Mouse (Mus musculus) forebrain, embryonic 14.5 days (tissue): ENCODE results near the gene Plin3. TPM values are rescaled to one million over a fixed set of nuclear protein-coding genes. Genes with fewer than 3 reads are reported as not detected.
A peak's percentile ranks its signal among the peaks of the same experiment; 100 is the strongest.

ENCODE experiments used
- ATAC-seq: fragments of 200-750 bp; cut with Nextera tagmentation; 2 replicates; pipeline ENCODE4 v1.8.0; 2017; ENCODE audit warnings: mild to moderate bottlenecking, moderate library complexity
- DNase-seq: peaks from one replicate; pipeline ENCODE4 v3.0.0-alpha.2; 2015; ENCODE audit warnings: low spot score
- H3K27ac ChIP-seq: fragments of 300-500 bp; sonication (generic); 2 replicates; pipeline ENCODE4 v1.5.1; 2014; ENCODE audit warnings: low read depth, mild to moderate bottlenecking, control low read depth, low read length, moderate library complexity
- H3K27me3 ChIP-seq: fragments of 300-500 bp; sonication (generic); replicated peaks from 2 replicates; pipeline ENCODE4 v1.6.1; 2014; ENCODE audit warnings: low read length, control low read depth, mixed read lengths; ENCODE audit not compliant: control insufficient read depth, insufficient read depth
- H3K36me3 ChIP-seq: fragments of 300-500 bp; sonication (generic); 2 replicates; pipeline ENCODE4 v1.6.1; 2014; ENCODE audit warnings: low read length, control low read depth; ENCODE audit not compliant: control insufficient read depth, insufficient read depth
- H3K4me1 ChIP-seq: fragments of 300-500 bp; sonication (generic); 2 replicates; pipeline ENCODE4 v1.6.1; 2014; ENCODE audit warnings: antibody characterized with exemption, low read length, control low read depth; ENCODE audit not compliant: control insufficient read depth, insufficient read depth
- H3K4me2 ChIP-seq: fragments of 300-500 bp; sonication (generic); 2 replicates; pipeline ENCODE4 v1.6.1; 2014; ENCODE audit warnings: mild to moderate bottlenecking, control low read depth, low read length
- H3K4me3 ChIP-seq: fragments of 300-500 bp; sonication (generic); 2 replicates; pipeline ENCODE4 v1.5.1; 2014; ENCODE audit warnings: low read depth, low read length, control low read depth
- H3K9ac ChIP-seq: fragments of 300-500 bp; sonication (generic); 2 replicates; pipeline ENCODE4 v1.6.1; 2014; ENCODE audit warnings: mild to moderate bottlenecking, low read length, control low read depth, moderate library complexity
- H3K9me3 ChIP-seq: fragments of 300-500 bp; sonication (generic); replicated peaks from 2 replicates; pipeline ENCODE4 v1.6.1; 2016; ENCODE audit warnings: low read length, control low read depth, mixed read lengths; ENCODE audit not compliant: control insufficient read depth
- WGBS: fragments of 180-500 bp; shearing (Covaris S2); extraction: QIAGEN DNeasy Blood & Tissue Kit; methylation state at CpG from one replicate; pipeline ENCODE4 v1.1.7; 2014; 5-methylcytosine and 5-hydroxymethylcytosine counted together
- polyA plus RNA-seq: library from polyadenylated mRNA; unstranded; fragments of >200 nt; fragmentation: Nextera tagmentation; extraction: Ambion mirVana; gene quantifications from 2 replicates; pipeline ENCODE4 v1.2.1, GENCODE M21; 2014

Plin3 gene
- 15.3 and 17.8 TPM in 2 replicates for polyA plus RNA-seq

DNA sequence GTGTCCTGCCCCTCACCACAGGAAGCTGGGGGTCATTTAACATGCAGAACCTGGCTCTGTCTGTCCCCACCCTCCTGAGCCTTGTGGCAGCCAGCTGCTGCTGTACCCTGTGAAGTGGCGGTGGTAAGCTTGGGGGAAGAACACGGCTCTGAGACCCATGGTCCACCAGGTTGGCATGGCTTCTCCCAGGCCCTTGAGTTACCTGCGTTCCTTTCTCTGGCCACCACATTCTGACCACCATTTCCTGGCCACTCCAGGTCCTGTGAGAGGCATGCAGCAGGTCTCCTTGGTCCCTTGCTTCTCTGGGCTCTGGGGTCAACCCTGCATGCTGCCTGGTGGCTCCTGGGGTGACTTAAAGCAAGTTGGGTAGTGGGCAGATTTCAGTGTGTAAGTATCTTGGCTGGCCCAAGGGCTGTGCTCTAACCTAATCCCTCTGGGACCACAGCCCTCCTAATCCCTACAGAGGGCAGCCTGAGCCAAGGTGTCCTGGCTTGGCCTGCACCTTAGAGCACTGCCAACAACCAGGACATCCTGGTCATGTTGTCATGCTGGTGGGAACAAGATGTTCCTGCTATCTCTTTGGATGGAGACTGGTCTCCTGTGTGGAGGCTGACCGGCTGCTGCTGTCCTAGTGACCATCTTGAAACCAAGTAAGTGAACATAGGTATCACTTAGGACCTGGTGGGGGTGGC lies at the start of gene Plin3:
TSS of gene Plin3 (minus strand) at position 343 of the 692 bp plus-strand sequence.
- Histone ChIP-seq H3K4me1 (peaks cover 15% of the 10 kb centered on the region), H3K27me3 (no peaks in the 10 kb centered on the region), H3K4me2 (no peak within 1 kb of the TSS), H3K4me3 (no peak within 1 kb of the TSS), H3K9ac (no peak within 1 kb of the TSS), H3K36me3 (no peaks in the 10 kb centered on the region), H3K27ac (no peak within 1 kb of the TSS), H3K9me3 (no peaks in the 10 kb centered on the region)
- WGBS = 80% methylated on average over 4 of the region's 4 CpGs
- no peak for ATAC-seq
- DNase-seq = no peak

DNA sequence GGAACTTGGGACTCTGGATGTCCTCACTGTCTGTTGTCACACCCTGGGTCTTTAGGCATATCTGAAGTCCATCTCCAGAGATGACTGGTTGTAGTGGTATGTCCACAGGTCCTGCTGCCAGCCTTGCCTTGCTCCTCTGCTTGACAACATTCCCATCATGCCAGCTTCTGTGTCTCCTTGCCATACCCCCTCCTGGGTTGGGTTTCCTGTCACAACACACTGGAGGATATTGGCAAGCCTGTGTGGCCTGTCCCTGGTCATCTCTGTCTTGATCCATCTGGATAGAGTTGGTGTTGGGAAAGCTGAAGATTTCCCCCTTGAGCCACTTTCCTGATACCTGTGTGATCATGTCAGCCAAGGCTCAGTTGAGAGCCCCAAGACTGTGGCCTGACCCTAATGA lies 48.0 kb upstream of the Plin3 start:
- Histone ChIP-seq H3K9ac (no peak overlapping the region), H3K9me3 (no peaks in the 10 kb centered on the region), H3K4me3 (no peak overlapping the region), H3K4me1 (no peaks in the 10 kb centered on the region), H3K36me3 (peaks cover 2% of the 10 kb centered on the region; the same call in 1 of the 2 replicates), H3K27ac (no peak overlapping the region), H3K27me3 (no peaks in the 10 kb centered on the region), H3K4me2 (no peak overlapping the region)
- no peak for DNase-seq
- ATAC-seq = no peak

DNA sequence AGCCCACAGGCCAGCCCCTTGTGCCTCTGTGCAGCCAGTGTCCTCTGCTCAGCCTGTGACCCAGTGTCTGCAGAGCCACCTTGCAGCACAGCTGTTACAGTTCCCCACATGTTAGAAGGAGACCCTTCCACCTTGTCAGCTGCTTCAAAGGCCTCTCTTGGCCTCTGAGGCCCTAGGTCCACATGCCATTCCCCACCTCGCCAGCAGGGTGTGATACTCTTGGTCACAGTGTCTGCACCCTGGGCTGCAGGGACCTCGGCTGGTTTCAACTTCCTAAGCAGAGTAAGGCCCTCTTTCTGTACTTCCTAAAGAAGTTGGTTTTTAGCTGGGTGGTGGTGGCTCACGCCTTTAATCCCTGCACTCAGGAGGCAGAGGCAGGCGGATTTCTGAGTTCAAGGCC lies 46.2 kb upstream of the Plin3 start:
- no peak for DNase-seq
- 56% methylated on average over 4 of the region's 4 CpGs for WGBS
- H3K4me1 ChIP-seq = no peaks in the 10 kb centered on the region

DNA sequence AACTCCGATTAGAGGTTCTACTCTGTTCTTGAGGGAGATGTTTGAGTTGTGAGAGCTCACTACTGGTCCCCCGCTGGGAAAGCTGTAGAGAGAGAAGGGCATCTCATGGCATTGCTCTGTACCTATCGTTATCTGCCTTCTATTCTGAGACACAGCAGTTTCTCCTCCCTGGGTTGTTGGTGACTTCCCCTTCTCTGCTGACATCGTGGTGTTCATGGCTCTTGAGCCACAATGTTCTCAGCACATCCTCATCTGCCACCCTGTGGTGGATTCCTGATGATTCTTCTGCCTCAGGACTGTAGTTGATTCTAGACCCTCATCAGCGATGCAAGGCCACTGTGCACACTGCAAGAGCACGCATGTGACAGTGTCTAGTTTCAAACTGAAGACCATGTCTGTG lies 45.1 kb upstream of the Plin3 start:
- Histone ChIP-seq H3K4me2 (no peak overlapping the region), H3K4me1 (no peaks in the 10 kb centered on the region), H3K4me3 (no peak overlapping the region), H3K27me3 (no peaks in the 10 kb centered on the region), H3K9ac (no peak overlapping the region), H3K27ac (no peak overlapping the region), H3K36me3 (no peaks in the 10 kb centered on the region), H3K9me3 (no peaks in the 10 kb centered on the region)
- DNase-seq = no peak
- WGBS = 93% methylated on average over 6 of the region's 6 CpGs
- no peak for ATAC-seq

More for the DNA sequence above, 46.2 kb upstream of the Plin3 start:
- no peak overlapping the region for H3K9ac ChIP-seq
- no peak overlapping the region for H3K4me2 ChIP-seq
- H3K36me3 ChIP-seq = no peaks in the 10 kb centered on the region
- H3K4me3 ChIP-seq = no peak overlapping the region
- no peaks in the 10 kb centered on the region for H3K27me3 ChIP-seq
- H3K27ac ChIP-seq = no peak overlapping the region
- no peaks in the 10 kb centered on the region for H3K9me3 ChIP-seq
- ATAC-seq = no peak

DNA sequence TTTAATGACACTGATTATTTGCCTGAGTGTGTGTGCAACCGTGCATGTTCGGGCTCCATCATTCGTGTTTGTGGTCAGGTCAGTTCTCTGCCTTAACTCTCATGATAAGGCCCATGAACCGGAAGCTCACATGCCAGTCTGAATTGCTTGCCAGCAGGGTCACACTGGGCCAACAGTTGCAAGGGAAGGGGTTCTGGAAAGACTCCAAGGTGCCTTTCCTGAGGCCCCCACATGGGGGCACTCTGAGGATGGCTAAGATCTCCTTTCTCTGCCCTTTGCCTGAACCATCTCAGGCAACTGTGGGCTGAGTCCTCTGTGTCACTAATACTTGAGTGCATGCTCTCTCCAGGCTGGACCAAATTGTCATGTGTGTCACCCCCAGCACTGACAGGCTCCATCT lies 44.5 kb upstream of the Plin3 start:
- 53% methylated on average over 4 of the region's 4 CpGs for WGBS

DNA sequence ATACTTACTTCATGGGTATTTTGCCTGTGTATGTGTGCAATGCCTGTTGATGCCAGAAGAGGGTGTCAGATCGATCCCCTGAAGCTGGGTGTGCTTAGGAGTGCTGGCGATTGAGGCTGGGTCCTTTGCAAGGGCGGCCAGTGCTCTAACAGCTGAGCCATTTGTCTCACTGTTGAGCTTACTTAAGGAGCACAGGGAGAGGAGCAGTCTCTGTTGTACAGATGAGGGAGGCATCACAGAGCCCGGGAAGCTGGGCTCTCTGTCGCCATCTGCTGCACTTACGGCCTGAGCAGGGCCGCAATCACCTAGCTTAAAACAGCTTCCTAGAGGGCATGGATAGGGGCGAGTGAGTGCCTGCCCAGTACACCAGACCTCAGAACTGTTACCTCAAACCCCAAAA lies 40.3 kb upstream of the Plin3 start:
- no peaks in the 10 kb centered on the region for H3K27me3 ChIP-seq
- H3K9me3 ChIP-seq = no peaks in the 10 kb centered on the region
- no peaks in the 10 kb centered on the region for H3K36me3 ChIP-seq
- whole genome bisulfite sequencing = 41% methylated on average over 8 of the region's 8 CpGs
- peaks cover under 1% of the 10 kb centered on the region for H3K4me1 ChIP-seq
- ATAC-seq = 0 out of 2 replicates have a peak, but pooled peaks have one; percentile 16
- H3K4me3 ChIP-seq = no peak overlapping the region
- DNase-seq = peak; percentile 20
- no peak overlapping the region for H3K9ac ChIP-seq
- no peak overlapping the region for H3K27ac ChIP-seq
- no peak overlapping the region for H3K4me2 ChIP-seq

More for the DNA sequence above, 44.5 kb upstream of the Plin3 start:
- Histone ChIP-seq H3K27me3 (no peaks in the 10 kb centered on the region), H3K4me2 (no peak overlapping the region), H3K4me3 (no peak overlapping the region), H3K9me3 (no peaks in the 10 kb centered on the region), H3K36me3 (no peaks in the 10 kb centered on the region), H3K9ac (no peak overlapping the region), H3K27ac (no peak overlapping the region), H3K4me1 (no peaks in the 10 kb centered on the region)
- DNase-seq (peak; percentile 50), ATAC-seq (no peak; the same call in 1 of the 2 replicates)

DNA sequence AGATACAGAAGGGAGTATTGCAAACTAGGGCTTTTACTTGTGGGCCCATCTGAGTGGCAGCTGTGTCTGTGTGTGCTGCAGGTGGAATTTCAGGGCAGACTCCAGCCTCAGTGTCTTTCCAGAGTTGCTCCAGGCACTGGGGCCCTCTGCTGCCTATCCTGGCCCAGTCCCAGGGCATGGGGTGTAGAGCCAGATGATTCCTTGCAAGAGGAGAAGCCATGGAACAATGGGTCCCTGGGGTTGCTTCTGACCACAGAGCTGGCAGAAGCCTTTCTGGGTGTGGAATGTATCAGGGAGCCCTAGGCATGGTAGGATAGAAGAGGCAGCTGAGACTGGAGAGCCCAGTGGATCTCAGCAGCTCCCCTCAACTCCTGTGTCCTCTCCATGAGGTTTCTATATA lies 38.6 kb upstream of the Plin3 start:
- ATAC-seq (no peak), DNase-seq (no peak)
- Histone ChIP-seq H3K9me3 (no peaks in the 10 kb centered on the region), H3K4me2 (no peak overlapping the region), H3K9ac (no peak overlapping the region), H3K36me3 (no peaks in the 10 kb centered on the region), H3K4me1 (peaks cover 14% of the 10 kb centered on the region), H3K4me3 (no peak overlapping the region), H3K27me3 (no peaks in the 10 kb centered on the region), H3K27ac (no peak overlapping the region)

DNA sequence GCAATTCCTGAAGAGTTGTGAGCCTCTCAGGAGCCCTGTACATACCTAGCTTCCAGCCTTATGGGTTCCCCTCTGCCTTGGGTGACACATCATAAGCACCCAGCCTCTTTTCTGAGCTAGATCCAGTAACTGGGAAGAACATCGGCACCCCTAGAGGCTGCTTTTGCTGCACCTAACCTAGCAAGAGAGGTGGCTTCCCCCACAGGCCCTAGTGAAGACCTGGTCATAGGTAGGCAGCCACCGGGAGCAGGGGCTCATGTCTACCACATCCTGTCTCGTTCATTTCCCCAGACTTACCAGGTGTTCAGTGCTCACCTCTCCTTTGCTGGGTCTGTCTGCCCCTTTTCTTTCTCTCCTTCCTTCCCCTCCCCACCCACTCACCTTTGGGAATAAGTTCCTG lies 37.7 kb upstream of the Plin3 start:
- 75% methylated on average over 3 of the region's 3 CpGs for WGBS
- Histone ChIP-seq H3K9me3 (no peaks in the 10 kb centered on the region), H3K27me3 (no peaks in the 10 kb centered on the region), H3K9ac (no peak overlapping the region), H3K4me3 (no peak overlapping the region), H3K4me1 (peaks cover 14% of the 10 kb centered on the region), H3K36me3 (no peaks in the 10 kb centered on the region), H3K4me2 (no peak overlapping the region), H3K27ac (no peak overlapping the region)
- DNase-seq (no peak), ATAC-seq (no peak)

DNA sequence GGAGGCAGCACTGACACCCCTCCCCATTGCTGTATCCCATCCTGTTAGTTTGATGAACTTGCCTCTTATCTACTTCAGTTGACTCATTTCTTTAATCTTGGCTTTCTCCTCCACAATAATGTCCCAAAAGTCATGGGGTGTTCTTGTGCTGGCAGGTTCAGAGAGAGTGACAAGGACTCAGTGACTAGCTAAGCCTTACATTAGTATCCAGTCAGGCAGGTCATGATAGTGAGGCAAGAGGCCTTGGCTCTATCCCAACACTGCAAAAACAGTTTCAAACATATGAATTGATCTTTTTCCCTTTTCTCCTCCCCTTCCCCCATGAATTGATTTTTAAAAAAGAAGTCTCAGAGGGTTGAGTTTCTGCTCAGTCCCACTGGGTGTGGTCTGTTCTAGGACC lies 36.6 kb upstream of the Plin3 start:
- DNase-seq (no peak), ATAC-seq (no peak)
- Histone ChIP-seq H3K4me3 (no peak overlapping the region), H3K4me2 (no peak overlapping the region), H3K27me3 (no peaks in the 10 kb centered on the region), H3K27ac (no peak overlapping the region), H3K36me3 (no peaks in the 10 kb centered on the region), H3K4me1 (peaks cover 14% of the 10 kb centered on the region), H3K9me3 (no peaks in the 10 kb centered on the region), H3K9ac (no peak overlapping the region)
